Mouse (Mus musculus) brain, embryonic 14.5 days (tissue): ENCODE results near the gene Adam4. TPM values are rescaled to one million over a fixed set of nuclear protein-coding genes. Genes with fewer than 3 reads are reported as not detected.
"Not testable (repeated sequence)": the region's sequence is repeated elsewhere in the genome, so short reads cannot be mapped to it uniquely, and the experiment has no call there.

ENCODE experiments used
- DNase-seq: peaks from one replicate; pipeline ENCODE4 v3.0.0-alpha.2; 2011; ENCODE audit warnings: low read depth
- CTCF ChIP-seq: fragments of 200-500 bp; IDR thresholded peaks from 2 replicates; pipeline ENCODE4 v1.5.1; 2012; ENCODE audit warnings: inconsistent platforms, mild to moderate bottlenecking, moderate library complexity, borderline replicate concordance; ENCODE audit not compliant: insufficient read depth, insufficient read length; ENCODE audit errors: extremely low read depth
- POLR2A ChIP-seq: fragments of 200-500 bp; IDR thresholded peaks from 2 replicates; pipeline ENCODE4 v1.6.1; 2012; ENCODE audit warnings: mild to moderate bottlenecking, inconsistent platforms, borderline replicate concordance; ENCODE audit not compliant: poor library complexity, insufficient read depth, insufficient read length, severe bottlenecking; ENCODE audit errors: extremely low read depth
- polyA plus RNA-seq: library from polyadenylated mRNA; depleted of rRNA; stranded (reverse); fragments of >200 nt; gene quantifications from 2 replicates; pipeline ENCODE4 v1.2.3, GENCODE M21; 2012; rRNA removed

The Adam4 gene
- 1.00 and 1.7 TPM in 2 replicates for polyA plus RNA-seq

GRCm38 (mm10) chr12:81421846-81422245, at the start of gene Adam4:
Gene Adam4, minus strand, starts transcription at chr12:81421946.
- TF ChIP-seq CTCF (no peak), POLR2A (no peak)
- DNase-seq, result no peak

DNA sequence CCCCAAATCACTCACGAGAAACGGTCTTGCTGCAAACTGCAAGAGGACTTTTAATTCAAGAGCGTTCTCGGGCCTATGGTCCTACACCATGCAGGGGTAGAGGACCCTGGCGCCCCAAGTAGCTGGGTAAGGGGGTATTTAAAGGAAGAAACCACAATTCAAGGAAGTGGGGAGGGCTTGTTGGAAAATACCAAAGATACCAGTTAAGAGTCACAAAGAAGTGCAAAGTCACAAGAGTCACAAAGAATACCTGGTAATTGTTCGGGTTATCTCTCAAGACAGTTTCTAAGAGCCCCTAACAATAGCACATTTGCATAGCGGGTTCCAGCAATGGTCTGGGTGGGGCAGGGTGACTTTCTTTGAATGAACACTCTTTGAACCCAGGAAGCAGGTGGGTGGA, 37.3 kb upstream of the Adam4 start:
- not testable (repeated sequence) for DNase-seq

DNA sequence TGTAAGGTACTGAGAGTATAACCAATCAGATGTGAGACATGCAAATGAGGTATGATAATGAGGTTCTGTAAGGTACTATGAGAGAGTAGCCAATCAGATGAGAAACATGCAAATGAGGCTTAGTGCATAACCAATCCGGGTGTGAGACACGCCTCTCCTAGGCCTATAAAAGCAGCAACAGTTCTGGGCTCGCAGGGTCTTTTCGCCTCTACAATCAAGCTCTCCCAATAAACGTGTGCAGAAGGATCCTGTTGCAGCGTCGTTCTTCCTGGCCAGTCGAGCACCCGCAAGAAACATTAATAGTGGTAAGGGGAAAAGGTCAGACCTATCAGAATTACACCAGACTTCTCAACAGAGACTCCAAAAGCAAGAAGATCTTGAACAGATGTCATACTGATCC, 17.2 kb upstream of the Adam4 start:
- DNase-seq, result not testable (repeated sequence)

GRCm38 (mm10) chr12:81434778-81435177, 13.0 kb upstream of the Adam4 start:
- not testable (repeated sequence) for DNase-seq

GRCm38 (mm10) chr12:81413211-81413610, 8.5 kb downstream of the Adam4 start:
- DNase-seq, result no peak
- TF ChIP-seq POLR2A, result no peak
- TF ChIP-seq CTCF, result no peak

- no peak for DNase-seq
- no peak for TF ChIP-seq CTCF
- TF ChIP-seq POLR2A, result no peak
These were observed 12.8 kb downstream of the Adam4 start for GRCm38 (mm10) chr12:81408966-81409365.

DNA sequence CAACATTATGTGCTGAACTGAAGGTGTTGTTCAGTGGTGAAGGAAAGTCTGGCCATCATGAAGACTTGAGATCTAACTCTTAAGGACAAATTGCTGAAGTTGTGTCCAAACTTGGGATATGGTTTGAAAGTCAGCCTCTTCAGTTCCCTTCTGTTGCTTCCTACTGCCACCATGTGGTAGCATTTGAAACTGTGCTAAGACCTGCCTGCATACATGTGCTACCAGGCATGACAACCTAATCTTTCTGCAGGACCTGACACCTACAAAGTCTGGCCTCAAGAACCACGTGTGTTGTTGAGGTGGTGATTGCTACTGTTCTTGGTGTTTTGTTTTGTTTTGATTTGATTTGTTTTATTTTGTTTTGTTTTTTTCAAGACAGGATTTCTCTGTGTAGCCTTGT, 19.6 kb downstream of the Adam4 start:
- TF ChIP-seq POLR2A (no peak), CTCF (peak; percentile 81; the same call in 1 of the 2 replicates)
- peak; percentile 87 for DNase-seq

GRCm38 (mm10) chr12:81379364-81379763, 42.4 kb downstream of the Adam4 start, which contains the start of gene Gm4787:
Gene Gm4787, minus strand, starts transcription at chr12:81379464.
- DNase-seq, result not testable (repeated sequence)

Other genes starting within 250 kb of the Adam4 start
- gene Slc8a3, start 88.8 kb downstream of the Adam4 start, polyA plus RNA-seq, result 6.2 and 11.7 TPM in 2 replicates
- 0.97 and 1.6 TPM in 2 replicates for gene Gm4787, start 42.5 kb downstream of the Adam4 start, polyA plus RNA-seq
- 77.7 and 106 TPM in 2 replicates for gene Cox16, start 63.2 kb upstream of the Adam4 start, polyA plus RNA-seq
- gene Gm20498, start 111.0 kb upstream of the Adam4 start, polyA plus RNA-seq, result 18.5 and 27.6 TPM in 2 replicates
- gene Synj2bp, start 111.0 kb upstream of the Adam4 start, polyA plus RNA-seq, result 21.8 and 21.9 TPM in 2 replicates
- 0.35 and 0.48 TPM in 2 replicates for gene Adam21, start 146.5 kb upstream of the Adam4 start, polyA plus RNA-seq
- gene Med6, start 173.1 kb upstream of the Adam4 start, polyA plus RNA-seq, result 32.7 and 41.0 TPM in 2 replicates
- gene Ttc9, start 209.3 kb upstream of the Adam4 start, polyA plus RNA-seq, result 14.0 and 20.2 TPM in 2 replicates